Mouse (Mus musculus): ENCODE data around the gene Ncor2. TPM values are rescaled to one million over a fixed set of nuclear protein-coding genes. Genes with fewer than 3 reads are reported as not detected.
A peak's percentile ranks its signal among the peaks of the same experiment; 100 is the strongest.

The Ncor2 gene
- polyA plus RNA-seq, 1 experiment: 46.9 TPM

DNA sequence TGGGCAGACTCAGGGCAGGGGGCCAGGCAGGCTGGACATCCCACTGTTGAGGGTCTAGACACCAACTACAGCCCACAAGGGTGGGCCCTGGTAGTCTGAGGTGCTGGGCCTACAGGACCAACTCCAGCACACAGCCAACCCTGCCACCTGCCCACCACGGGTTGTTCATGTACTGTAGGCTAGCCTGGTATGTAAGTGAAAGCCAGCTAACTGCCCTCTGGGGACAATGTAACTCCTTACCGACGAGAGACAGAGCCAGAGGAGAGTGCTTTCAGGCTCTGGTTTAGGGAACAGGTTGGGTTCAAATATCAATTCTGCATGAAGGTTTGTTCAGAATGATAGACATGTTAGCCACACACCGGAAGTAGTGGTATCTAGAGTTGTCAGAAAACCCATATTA lies 98.7 kb downstream of the Ncor2 start:
- H3K4me3 ChIP-seq (replicated peaks; ENCODE audit: control insufficient read depth, low read depth, low read length): no peak overlapping the region
- no peaks in the 10 kb centered on the region for H3K4me1 ChIP-seq (ENCODE audit: control insufficient read depth, insufficient read depth, low read length)
- TF ChIP-seq POLR2A (IDR thresholded peaks at IDR 0.05; ENCODE audit: borderline replicate concordance, control insufficient read depth, low read depth, low read length) (no peak), CTCF (IDR thresholded peaks at IDR 0.05; ENCODE audit: control insufficient read depth, insufficient read depth, low read length) (no peak)
- no peak overlapping the region for H3K27ac ChIP-seq (ENCODE audit: control insufficient read depth, insufficient read depth, low read depth, low read length, poor library complexity)
- 83% methylated on average over 4 of the region's 4 CpGs for WGBS

DNA sequence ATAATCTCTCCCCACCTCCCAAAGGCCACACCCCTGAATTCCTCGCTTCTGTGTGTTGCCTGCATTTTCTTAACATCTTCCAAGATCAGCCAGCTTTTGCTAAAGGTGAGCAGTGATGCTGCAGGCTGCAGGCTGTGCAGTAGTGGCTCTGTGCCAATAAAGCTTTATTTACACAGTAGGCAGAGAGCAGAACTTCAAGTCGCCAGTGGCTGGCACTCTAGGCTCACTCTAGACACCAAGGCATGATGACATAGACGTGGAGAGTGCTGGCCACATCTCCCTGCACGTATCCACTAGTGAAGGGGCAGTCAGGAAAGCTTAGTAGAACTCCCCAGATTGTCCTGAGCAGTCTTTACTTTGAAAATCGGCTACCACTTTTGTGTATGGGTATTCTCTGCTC lies 100.8 kb downstream of the Ncor2 start:
- no peak overlapping the region for H3K4me3 ChIP-seq (replicated peaks; ENCODE audit: control insufficient read depth, low read depth, low read length)
- WGBS: 78% methylated on average over 5 of the region's 5 CpGs
- TF ChIP-seq CTCF (IDR thresholded peaks at IDR 0.05; ENCODE audit: control insufficient read depth, insufficient read depth, low read length) (no peak), POLR2A (IDR thresholded peaks at IDR 0.05; ENCODE audit: borderline replicate concordance, control insufficient read depth, low read depth, low read length) (no peak)
- no peak overlapping the region for H3K27ac ChIP-seq (ENCODE audit: control insufficient read depth, insufficient read depth, low read depth, low read length, poor library complexity)
- H3K4me1 ChIP-seq (ENCODE audit: control insufficient read depth, insufficient read depth, low read length): peaks cover 8% of the 10 kb centered on the region

DNA sequence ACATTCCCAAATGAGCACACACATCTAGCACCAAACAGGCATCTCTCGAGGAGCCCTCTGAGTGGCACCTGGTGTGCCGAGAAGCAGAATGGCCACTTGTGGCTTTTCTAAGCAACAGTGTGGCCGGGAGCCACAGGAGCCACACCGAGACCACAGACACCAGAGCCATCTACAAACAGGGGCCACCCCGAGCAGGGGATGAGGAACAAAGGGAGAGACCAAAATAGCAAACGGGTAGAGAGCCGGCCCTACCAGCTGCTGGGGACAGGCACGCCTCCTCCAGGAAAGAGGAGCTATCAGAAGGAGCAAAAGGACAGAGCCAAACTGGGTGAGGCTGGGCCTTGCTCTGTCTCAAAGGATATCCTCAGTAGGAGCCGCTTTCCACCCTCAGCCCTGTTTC lies 102.8 kb downstream of the Ncor2 start:
- Histone ChIP-seq H3K4me3 (replicated peaks; ENCODE audit: control insufficient read depth, low read depth, low read length) (no peak overlapping the region), H3K4me1 (ENCODE audit: control insufficient read depth, insufficient read depth, low read length) (peaks cover 13% of the 10 kb centered on the region), H3K27ac (ENCODE audit: control insufficient read depth, insufficient read depth, low read depth, low read length, poor library complexity) (no peak overlapping the region)
- WGBS: 21% methylated on average over 9 of the region's 9 CpGs
- no peak for TF ChIP-seq POLR2A (IDR thresholded peaks at IDR 0.05; ENCODE audit: borderline replicate concordance, control insufficient read depth, low read depth, low read length)
- no peak for TF ChIP-seq CTCF (IDR thresholded peaks at IDR 0.05; ENCODE audit: control insufficient read depth, insufficient read depth, low read length)

DNA sequence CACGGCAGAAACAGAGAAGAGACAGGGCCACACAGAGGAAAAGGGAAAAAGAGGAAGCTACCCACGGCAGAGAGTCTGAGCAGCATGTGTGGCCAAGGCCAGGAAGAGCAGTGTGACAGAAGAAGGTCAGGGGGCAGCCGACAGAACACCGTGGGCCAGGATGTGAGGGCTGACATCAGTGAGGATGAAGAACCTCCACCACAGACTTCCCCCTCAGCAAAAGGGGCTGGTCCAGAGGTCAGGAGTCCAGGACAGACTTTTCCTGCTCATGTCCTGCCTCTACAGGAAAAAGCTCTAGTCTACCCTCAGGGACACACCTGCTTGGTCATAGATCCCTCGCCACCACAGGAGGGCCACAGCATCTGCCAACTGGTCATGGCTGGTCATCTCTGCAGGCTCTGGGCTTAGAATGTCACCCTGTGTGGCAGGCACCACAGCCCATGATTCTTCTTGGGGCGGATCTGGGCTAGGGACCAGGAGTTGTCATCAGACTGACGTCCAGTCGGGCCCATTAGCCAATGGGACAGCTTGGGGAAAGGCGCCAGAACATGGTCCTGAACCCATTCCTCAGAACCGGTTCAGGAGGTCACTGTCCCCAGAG lies 104.3 kb downstream of the Ncor2 start:
- H3K4me1 ChIP-seq (ENCODE audit: control insufficient read depth, insufficient read depth, low read length): peaks cover 13% of the 10 kb centered on the region
- no peak overlapping the region for H3K4me3 ChIP-seq (replicated peaks; ENCODE audit: control insufficient read depth, low read depth, low read length)
- H3K27ac ChIP-seq (ENCODE audit: control insufficient read depth, insufficient read depth, low read depth, low read length, poor library complexity): peak overlapping the region; percentile 12; the same call in 1 of the 2 replicates
- 42% methylated on average over 10 of the region's 10 CpGs for WGBS
- no peak for TF ChIP-seq CTCF (IDR thresholded peaks at IDR 0.05; ENCODE audit: control insufficient read depth, insufficient read depth, low read length)
- TF ChIP-seq POLR2A (IDR thresholded peaks at IDR 0.05; ENCODE audit: borderline replicate concordance, control insufficient read depth, low read depth, low read length): no peak

DNA sequence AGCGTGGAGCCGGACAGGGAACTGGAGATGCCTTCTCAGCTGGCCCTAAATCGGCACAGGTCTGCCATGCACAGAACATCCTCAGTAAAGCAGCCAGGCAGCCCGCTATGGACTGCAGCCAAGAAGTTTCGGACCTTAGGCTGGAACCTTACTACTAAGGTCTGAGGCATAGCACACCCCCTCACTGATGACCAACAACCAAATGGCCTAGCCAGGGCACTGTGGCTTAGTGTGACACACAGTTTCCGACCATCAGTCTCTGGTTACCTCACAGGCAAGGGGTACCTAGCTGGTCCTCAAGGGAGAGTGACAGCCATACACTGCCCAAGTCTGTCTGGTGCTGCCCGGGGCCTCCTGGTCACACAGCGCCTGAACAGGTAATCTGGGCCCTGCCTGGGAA lies 105.1 kb downstream of the Ncor2 start:
- 78% methylated on average over 8 of the region's 8 CpGs for WGBS
- Histone ChIP-seq H3K4me1 (ENCODE audit: control insufficient read depth, insufficient read depth, low read length) (peaks cover 13% of the 10 kb centered on the region), H3K27ac (ENCODE audit: control insufficient read depth, insufficient read depth, low read depth, low read length, poor library complexity) (peak overlapping the region; percentile 12), H3K4me3 (replicated peaks; ENCODE audit: control insufficient read depth, low read depth, low read length) (no peak overlapping the region)
- TF ChIP-seq CTCF (IDR thresholded peaks at IDR 0.05; ENCODE audit: control insufficient read depth, insufficient read depth, low read length) (no peak), POLR2A (IDR thresholded peaks at IDR 0.05; ENCODE audit: borderline replicate concordance, control insufficient read depth, low read depth, low read length) (no peak)

DNA sequence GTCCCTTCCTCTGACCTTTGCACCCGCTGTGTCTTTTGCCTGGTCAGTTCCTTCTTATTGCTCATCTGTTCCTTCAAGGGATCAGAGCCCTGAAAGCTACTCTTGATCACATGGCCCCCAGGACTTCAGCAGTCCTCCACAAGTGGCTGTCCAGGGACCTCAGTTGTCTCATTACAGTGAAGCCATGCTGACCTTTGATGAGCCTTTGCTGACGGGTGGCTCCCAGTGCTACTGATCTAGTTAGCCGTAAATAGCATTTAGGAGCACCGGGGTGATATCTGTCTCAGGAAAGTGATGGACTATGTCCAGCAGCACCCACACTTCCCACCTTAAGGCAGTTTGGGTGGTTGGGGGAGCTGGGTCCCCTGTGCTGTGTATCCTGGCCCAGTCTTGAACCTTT lies 105.7 kb downstream of the Ncor2 start:
- WGBS: 90% methylated on average over 4 of the region's 4 CpGs
- H3K27ac ChIP-seq (ENCODE audit: control insufficient read depth, insufficient read depth, low read depth, low read length, poor library complexity): no peak overlapping the region
- peaks cover 13% of the 10 kb centered on the region for H3K4me1 ChIP-seq (ENCODE audit: control insufficient read depth, insufficient read depth, low read length)
- no peak overlapping the region for H3K4me3 ChIP-seq (replicated peaks; ENCODE audit: control insufficient read depth, low read depth, low read length)
- TF ChIP-seq CTCF (IDR thresholded peaks at IDR 0.05; ENCODE audit: control insufficient read depth, insufficient read depth, low read length) (no peak), POLR2A (IDR thresholded peaks at IDR 0.05; ENCODE audit: borderline replicate concordance, control insufficient read depth, low read depth, low read length) (no peak)

DNA sequence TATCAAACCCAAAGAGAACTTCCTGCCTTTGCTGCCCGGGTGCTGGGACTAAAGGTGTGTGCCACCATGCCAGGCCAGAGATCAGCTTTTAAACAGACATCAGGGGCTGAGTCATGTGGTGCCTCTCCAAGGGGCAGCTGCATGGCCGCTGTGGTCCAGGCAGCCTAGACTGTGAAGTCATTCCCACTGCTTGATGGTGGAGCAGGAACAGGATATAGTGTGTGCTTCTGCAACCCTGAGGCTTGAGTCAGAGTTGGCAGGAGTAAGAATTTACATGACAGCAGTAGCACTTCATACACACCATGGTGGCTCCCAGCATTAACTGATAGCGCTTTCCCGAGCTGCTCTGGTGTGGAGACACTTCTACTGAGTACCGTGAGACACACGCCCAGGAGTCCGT lies 106.6 kb downstream of the Ncor2 start:
- Histone ChIP-seq H3K27ac (ENCODE audit: control insufficient read depth, insufficient read depth, low read depth, low read length, poor library complexity) (no peak overlapping the region), H3K4me3 (replicated peaks; ENCODE audit: control insufficient read depth, low read depth, low read length) (no peak overlapping the region), H3K4me1 (ENCODE audit: control insufficient read depth, insufficient read depth, low read length) (peaks cover 13% of the 10 kb centered on the region)
- no peak for TF ChIP-seq POLR2A (IDR thresholded peaks at IDR 0.05; ENCODE audit: borderline replicate concordance, control insufficient read depth, low read depth, low read length)
- WGBS: 36% methylated on average over 7 of the region's 7 CpGs

DNA sequence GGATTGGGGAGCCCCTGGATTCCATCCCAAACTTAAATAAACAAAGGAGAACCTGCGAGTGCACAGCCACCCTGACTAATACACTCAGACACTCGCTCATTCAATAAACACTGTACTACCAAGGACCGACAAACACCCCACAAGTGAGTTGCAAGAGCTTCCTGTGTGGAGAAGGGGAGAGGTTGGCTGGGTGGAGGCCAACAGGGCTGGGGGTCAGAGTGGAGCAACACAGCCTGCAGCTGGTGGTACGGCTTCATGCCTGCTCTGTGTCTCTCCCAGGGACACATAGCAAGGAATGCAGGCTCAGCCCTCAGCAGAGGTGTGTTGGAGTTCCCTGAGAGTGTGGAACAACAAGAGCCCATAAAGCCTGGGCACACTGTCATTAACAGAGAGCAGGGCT lies 107.1 kb downstream of the Ncor2 start:
- Histone ChIP-seq H3K27ac (ENCODE audit: control insufficient read depth, insufficient read depth, low read depth, low read length, poor library complexity) (peak overlapping the region; percentile 13; the same call in 1 of the 2 replicates), H3K4me3 (replicated peaks; ENCODE audit: control insufficient read depth, low read depth, low read length) (no peak overlapping the region), H3K4me1 (ENCODE audit: control insufficient read depth, insufficient read depth, low read length) (peaks cover 13% of the 10 kb centered on the region)
- WGBS: 19% methylated on average over 4 of the region's 4 CpGs
- TF ChIP-seq POLR2A (IDR thresholded peaks at IDR 0.05; ENCODE audit: borderline replicate concordance, control insufficient read depth, low read depth, low read length): no peak
- no peak for TF ChIP-seq CTCF (IDR thresholded peaks at IDR 0.05; ENCODE audit: control insufficient read depth, insufficient read depth, low read length)

DNA sequence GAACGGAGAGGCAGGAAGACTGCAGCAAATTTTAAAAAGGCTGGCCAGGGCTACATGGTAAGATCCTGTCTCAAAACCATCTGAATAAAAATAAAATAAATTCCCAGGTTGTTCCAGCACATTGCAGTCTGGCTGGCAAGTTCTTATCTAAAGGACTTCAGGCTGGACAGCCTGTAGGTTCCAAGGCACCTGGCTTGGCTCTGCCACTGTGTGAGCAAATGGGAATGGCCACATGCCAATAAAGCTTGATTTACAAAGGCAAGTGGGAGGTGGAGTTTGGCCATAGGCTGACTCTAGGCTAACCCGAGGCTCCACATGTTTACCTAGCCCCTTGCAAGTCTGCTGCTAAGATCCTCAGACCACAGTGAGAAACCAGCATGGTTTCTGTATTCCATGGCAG lies 108.6 kb downstream of the Ncor2 start:
- H3K4me3 ChIP-seq (replicated peaks; ENCODE audit: control insufficient read depth, low read depth, low read length): no peak overlapping the region
- no peak overlapping the region for H3K27ac ChIP-seq (ENCODE audit: control insufficient read depth, insufficient read depth, low read depth, low read length, poor library complexity)
- H3K4me1 ChIP-seq (ENCODE audit: control insufficient read depth, insufficient read depth, low read length): peaks cover 13% of the 10 kb centered on the region
- no peak for TF ChIP-seq POLR2A (IDR thresholded peaks at IDR 0.05; ENCODE audit: borderline replicate concordance, control insufficient read depth, low read depth, low read length)
- TF ChIP-seq CTCF (IDR thresholded peaks at IDR 0.05; ENCODE audit: control insufficient read depth, insufficient read depth, low read length): no peak
- WGBS: 65% methylated on average over 2 of the region's 2 CpGs
